Mouse (Mus musculus) midbrain, embryonic 13.5 days (tissue): ENCODE measurements at regions not wholly inside any gene's neighbourhood (a gene's known extent, or its start where the extent isn't known, plus 50 kb on each side); places are given as distances from the start of the nearest gene placed in this dataset.
A peak's percentile ranks its signal among the peaks of the same experiment; 100 is the strongest.

Experiments
- ATAC-seq: fragments of 200-750 bp; cut with Nextera tagmentation; 2 replicates; pipeline ENCODE4 v1.8.0; 2017; ENCODE audit warnings: mild to moderate bottlenecking, moderate TSS enrichment, moderate library complexity
- H3K27ac ChIP-seq: fragments of 300-500 bp; sonication (generic); 2 replicates; pipeline ENCODE4 v1.5.1; 2015; ENCODE audit warnings: inconsistent platforms, mild to moderate bottlenecking, moderate library complexity
- H3K27me3 ChIP-seq: fragments of 300-500 bp; sonication (generic); 2 replicates; pipeline ENCODE4 v1.6.1; 2015; ENCODE audit warnings: mild to moderate bottlenecking, inconsistent platforms
- H3K36me3 ChIP-seq: fragments of 300-500 bp; sonication (generic); 2 replicates; pipeline ENCODE4 v1.6.1; 2015; ENCODE audit warnings: mild to moderate bottlenecking, inconsistent platforms
- H3K4me1 ChIP-seq: fragments of 300-500 bp; sonication (generic); replicated peaks from 2 replicates; pipeline ENCODE4 v1.6.1; 2015; ENCODE audit warnings: inconsistent platforms
- H3K4me2 ChIP-seq: fragments of 300-500 bp; sonication (generic); replicated peaks from 2 replicates; pipeline ENCODE4 v1.6.1; 2015; ENCODE audit warnings: moderate library complexity, mild to moderate bottlenecking, inconsistent platforms
- H3K4me3 ChIP-seq: fragments of 300-500 bp; sonication (generic); replicated peaks from 2 replicates; pipeline ENCODE4 v1.5.1; 2015; ENCODE audit warnings: mild to moderate bottlenecking, inconsistent platforms
- H3K9ac ChIP-seq: fragments of 300-500 bp; sonication (generic); replicated peaks from 2 replicates; pipeline ENCODE4 v1.6.1; 2015; ENCODE audit warnings: mild to moderate bottlenecking, inconsistent platforms
- H3K9me3 ChIP-seq: fragments of 300-500 bp; sonication (generic); 2 replicates; pipeline ENCODE4 v1.6.1; 2016; ENCODE audit warnings: mild to moderate bottlenecking, inconsistent platforms
- WGBS: fragments of 180-500 bp; shearing (Covaris S2); methylation state at CpG from one replicate; pipeline ENCODE4 v1.1.7; 2015; 5-methylcytosine and 5-hydroxymethylcytosine counted together

DNA sequence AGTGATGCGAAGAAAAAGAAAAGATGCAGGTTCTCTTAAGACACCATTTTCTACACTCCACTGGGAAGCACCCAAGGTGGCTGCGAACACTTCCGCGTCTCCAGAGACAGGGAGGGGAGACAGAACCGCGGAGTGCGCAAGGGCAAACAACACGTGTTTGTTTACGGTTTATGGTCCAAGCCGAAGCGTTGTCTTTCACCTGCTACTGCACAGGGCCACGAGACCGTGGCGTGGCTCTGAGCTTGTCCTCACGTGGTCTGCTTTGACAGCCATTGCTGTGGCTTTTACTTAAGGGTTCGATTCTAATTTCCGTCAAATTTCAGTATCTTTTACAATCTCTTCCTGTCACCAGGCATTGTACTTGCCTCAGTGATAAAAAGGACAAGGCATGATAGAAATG is 257.2 kb upstream of the Atp5g3 start:
- Histone ChIP-seq H3K4me3 (no peak overlapping the region), H3K9me3 (no peaks in the 10 kb centered on the region), H3K4me2 (no peak overlapping the region), H3K36me3 (no peaks in the 10 kb centered on the region), H3K27me3 (no peaks in the 10 kb centered on the region), H3K27ac (peak overlapping the region; percentile 49), H3K9ac (no peak overlapping the region), H3K4me1 (peaks cover 14% of the 10 kb centered on the region)
- ATAC-seq = peak; percentile 67
- 84% methylated on average over 17 of the region's 17 CpGs for WGBS

DNA sequence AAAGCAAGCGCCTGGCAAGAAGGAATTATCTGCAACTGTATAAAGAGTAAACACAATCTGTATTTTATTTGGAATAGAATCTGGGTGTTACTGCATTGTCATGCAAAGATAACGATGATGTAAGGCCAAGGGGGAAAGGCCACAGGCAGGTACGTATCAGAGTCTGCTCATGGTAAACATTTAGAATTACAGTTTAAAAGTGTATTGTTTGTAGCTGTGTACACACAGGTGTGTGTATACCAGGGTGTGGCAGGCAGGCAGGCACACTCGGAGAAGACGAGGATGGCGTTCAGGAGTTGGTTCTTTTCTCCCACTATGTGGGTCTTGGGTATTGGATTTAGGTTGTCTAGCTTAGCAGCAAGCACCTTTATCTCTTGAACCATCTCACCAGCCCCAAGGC is 242.9 kb upstream of the Atp5g3 start:
- 80% methylated on average over 6 of the region's 6 CpGs for WGBS
- H3K36me3 ChIP-seq = no peaks in the 10 kb centered on the region
- no peak overlapping the region for H3K4me2 ChIP-seq
- peaks cover 28% of the 10 kb centered on the region for H3K4me1 ChIP-seq
- H3K27ac ChIP-seq = no peak overlapping the region
- H3K9ac ChIP-seq = no peak overlapping the region
- H3K9me3 ChIP-seq = no peaks in the 10 kb centered on the region
- no peak for ATAC-seq
- H3K4me3 ChIP-seq = no peak overlapping the region
- H3K27me3 ChIP-seq = no peaks in the 10 kb centered on the region

DNA sequence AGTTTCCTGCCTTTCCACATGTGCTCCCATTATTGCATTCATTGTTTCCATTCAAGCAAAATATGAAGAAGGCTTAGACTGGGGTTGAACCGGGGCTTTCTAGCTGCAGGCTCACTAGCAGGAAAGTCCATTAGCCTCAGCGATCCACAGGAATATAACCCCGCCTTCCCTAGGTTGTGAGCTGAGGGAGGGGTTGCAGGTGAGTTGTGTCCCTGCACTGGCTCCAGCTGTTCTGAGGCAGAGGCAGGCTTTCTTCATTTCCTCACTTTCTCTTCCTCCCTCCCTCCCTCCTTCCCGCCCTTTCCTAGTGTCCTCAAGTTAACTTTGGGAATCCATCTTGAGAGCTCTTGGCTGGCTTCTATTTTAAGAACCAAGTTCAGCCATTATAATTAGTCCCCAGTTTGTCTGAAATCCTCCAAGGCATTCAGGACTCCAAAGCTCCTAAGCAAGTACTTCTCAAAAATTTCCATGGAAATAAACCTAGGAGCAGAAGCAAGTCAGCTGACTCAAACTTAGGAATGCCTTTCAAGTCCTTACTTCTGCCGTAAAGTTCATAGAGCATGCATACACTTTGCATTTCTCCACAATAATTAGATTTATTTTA is 242.2 kb upstream of the Atp5g3 start:
- H3K9ac ChIP-seq = no peak overlapping the region; the same call in 1 of the 2 replicates
- peaks cover 28% of the 10 kb centered on the region for H3K4me1 ChIP-seq
- no peaks in the 10 kb centered on the region for H3K36me3 ChIP-seq
- peak overlapping the region; percentile 72 for H3K27ac ChIP-seq
- 37% methylated on average over 5 of the region's 5 CpGs for WGBS
- H3K27me3 ChIP-seq = no peaks in the 10 kb centered on the region
- peak overlapping the region; percentile 23; the same call in 1 of the 2 replicates for H3K4me2 ChIP-seq
- peak; percentile 43; the same call in 1 of the 2 replicates for ATAC-seq
- no peaks in the 10 kb centered on the region for H3K9me3 ChIP-seq
- no peak overlapping the region for H3K4me3 ChIP-seq

DNA sequence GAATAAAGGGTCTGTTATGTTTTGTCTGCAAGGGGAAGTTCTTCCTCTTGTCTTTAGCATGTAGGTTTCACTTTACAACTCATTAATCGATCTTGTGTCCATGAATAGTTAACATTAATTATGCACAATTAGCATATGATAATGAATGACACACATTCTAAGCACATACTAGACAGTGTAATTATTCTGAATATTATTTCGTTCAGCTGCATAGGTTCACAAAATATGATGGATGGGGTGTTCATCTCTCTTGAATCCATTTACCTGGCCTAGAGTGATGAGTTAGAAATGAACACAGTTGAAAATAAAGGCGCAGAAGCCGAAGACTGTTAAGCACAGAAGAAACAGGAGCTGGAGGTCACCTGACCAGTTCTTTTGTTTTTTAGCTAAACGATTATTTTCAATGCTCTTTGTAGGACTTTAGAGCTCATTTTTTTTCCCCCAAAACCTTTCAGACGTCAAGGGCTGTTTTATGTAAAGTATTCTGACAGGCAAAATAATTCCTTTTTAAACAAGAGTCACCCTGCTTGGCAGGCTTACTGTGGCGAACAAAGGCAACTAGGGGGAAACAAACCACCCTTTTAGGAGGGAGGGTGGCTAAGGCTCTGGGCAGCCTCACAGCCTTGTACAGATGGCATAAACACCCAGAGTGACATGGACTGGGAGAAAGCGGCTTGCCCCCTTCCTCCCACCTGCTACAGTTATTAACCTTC is 241.6 kb upstream of the Atp5g3 start:
- H3K9ac ChIP-seq = no peak overlapping the region; the same call in 1 of the 2 replicates
- peak; percentile 94 for ATAC-seq
- no peak overlapping the region for H3K4me3 ChIP-seq
- WGBS = 19% methylated on average over 8 of the region's 8 CpGs
- peaks cover 28% of the 10 kb centered on the region for H3K4me1 ChIP-seq
- peak overlapping the region; percentile 23; the same call in 1 of the 2 replicates for H3K4me2 ChIP-seq
- no peaks in the 10 kb centered on the region for H3K36me3 ChIP-seq
- H3K9me3 ChIP-seq = no peaks in the 10 kb centered on the region
- peak overlapping the region; percentile 72 for H3K27ac ChIP-seq
- no peaks in the 10 kb centered on the region for H3K27me3 ChIP-seq

DNA sequence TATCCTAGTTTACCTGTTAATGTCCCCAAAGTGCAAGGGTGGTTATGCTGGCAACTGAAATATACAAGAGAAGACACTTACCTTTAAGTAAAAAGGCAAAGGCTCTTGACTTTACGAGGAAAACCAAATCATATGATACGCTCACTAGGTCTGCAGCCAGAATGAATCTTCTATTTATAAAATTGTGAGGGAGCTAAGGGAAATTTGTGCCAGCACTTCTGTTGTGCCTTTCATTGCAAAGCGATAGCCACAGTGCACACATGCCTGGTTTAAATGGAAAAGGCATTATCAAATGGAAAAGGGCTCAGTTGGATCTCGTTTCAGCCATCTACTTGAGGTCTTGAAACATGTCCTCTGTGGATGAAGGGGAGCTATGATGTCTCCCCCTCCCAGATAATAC is 236.1 kb upstream of the Atp5g3 start:
- Histone ChIP-seq H3K4me3 (no peak overlapping the region), H3K9me3 (no peaks in the 10 kb centered on the region), H3K4me1 (peaks cover 8% of the 10 kb centered on the region), H3K9ac (no peak overlapping the region), H3K36me3 (no peaks in the 10 kb centered on the region), H3K27ac (no peak overlapping the region), H3K27me3 (0 out of 2 replicates have a peak, but pooled peaks cover 4% of the 10 kb centered on the region), H3K4me2 (no peak overlapping the region)
- ATAC-seq = no peak
- 79% methylated on average over 4 of the region's 4 CpGs for WGBS

DNA sequence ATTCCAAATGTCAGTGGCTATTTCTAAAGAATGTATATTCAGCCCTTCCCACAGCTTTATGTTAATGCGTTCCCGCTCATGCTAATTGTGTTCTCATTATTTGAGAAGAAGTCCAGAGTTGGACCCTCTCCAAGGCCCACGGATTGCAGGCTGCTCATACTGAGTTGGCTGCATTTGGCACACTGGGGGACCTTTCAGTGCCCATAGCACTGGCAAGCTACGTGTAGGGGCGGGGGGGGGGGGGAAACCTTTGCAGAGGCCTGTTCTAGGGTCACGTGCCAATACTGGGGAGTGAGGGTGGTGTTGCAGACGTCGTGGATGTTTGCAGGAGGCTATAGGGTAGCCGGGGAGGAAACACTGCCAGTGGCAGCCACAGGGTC is 225.5 kb upstream of the Atp5g3 start:
- Histone ChIP-seq H3K4me3 (no peak overlapping the region), H3K27me3 (peaks cover 16% of the 10 kb centered on the region; the same call in 1 of the 2 replicates), H3K36me3 (no peaks in the 10 kb centered on the region), H3K9ac (no peak overlapping the region), H3K4me2 (peak overlapping the region; percentile 22; the same call in 1 of the 2 replicates), H3K4me1 (peaks cover 49% of the 10 kb centered on the region), H3K9me3 (no peaks in the 10 kb centered on the region), H3K27ac (peak overlapping the region; percentile 62; the same call in 1 of the 2 replicates)
- peak; percentile 78 for ATAC-seq
- WGBS = 8% methylated on average over 9 of the region's 9 CpGs

DNA sequence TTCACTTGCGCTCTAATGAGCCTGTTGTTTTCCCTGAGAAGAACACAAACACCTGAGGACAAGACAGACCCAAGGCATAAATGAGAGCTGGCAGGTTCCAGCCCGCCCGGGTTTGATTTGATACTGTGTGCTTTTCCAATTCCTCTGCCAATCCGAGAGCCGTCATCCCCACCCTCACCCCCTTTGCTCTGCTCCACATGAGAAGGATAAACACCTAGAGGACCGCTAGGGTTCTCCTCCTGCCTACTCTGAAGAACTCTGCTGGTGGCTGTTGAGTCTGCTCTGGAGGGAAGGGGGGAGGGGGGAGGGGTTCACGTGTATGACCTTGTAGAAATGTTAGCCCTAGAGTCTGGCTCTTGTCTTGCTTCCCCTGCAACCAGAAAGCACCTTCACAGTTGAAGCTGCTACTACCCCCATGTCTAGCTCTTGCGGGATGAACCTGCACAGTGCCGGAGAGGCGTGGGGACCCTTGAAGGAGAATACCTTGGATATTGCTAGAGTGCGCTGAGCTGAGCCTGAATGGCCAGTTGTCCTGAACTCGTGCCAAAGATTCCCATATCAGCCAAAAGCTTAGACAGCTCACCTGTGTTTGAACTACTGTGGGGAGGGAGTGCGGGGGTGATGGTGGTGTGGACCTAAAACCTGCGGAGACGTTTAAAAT is 225.0 kb upstream of the Atp5g3 start:
- Histone ChIP-seq H3K27me3 (peaks cover 16% of the 10 kb centered on the region; the same call in 1 of the 2 replicates), H3K27ac (peak overlapping the region; percentile 62), H3K9ac (no peak overlapping the region; the same call in 1 of the 2 replicates), H3K9me3 (no peaks in the 10 kb centered on the region), H3K4me3 (no peak overlapping the region), H3K4me2 (peak overlapping the region; percentile 22; the same call in 1 of the 2 replicates), H3K4me1 (peaks cover 49% of the 10 kb centered on the region), H3K36me3 (no peaks in the 10 kb centered on the region)
- peak; percentile 68 for ATAC-seq
- WGBS = 33% methylated on average over 15 of the region's 15 CpGs

DNA sequence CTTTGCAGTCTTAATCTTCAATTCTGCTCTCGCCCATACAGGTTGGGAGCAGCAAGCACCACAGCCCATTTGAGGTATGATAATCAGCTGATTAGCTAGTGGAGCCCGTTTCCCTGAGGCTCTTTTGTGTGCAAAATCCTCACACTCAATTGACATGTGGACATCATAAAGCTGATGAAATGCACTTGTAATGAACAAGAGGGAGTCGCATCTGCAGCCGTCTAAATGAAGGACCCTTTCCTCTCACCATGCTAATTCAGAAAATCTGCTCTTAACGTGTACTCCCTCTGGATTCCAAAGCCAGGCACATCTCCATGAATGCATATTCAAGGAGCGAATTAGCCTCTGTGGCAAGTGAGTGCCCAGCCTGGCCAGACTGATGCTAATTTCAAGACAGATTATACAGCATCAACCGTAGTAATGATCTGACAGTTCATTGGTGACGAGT is 219.0 kb upstream of the Atp5g3 start:
- Histone ChIP-seq H3K4me1 (peaks cover 55% of the 10 kb centered on the region), H3K27ac (peak overlapping the region; percentile 88), H3K4me2 (peak overlapping the region; percentile 62), H3K9me3 (no peaks in the 10 kb centered on the region), H3K9ac (no peak overlapping the region; the same call in 1 of the 2 replicates), H3K4me3 (peak overlapping the region; percentile 37), H3K27me3 (0 out of 2 replicates have a peak, but pooled peaks cover 17% of the 10 kb centered on the region), H3K36me3 (no peaks in the 10 kb centered on the region)
- ATAC-seq = peak; percentile 82
- WGBS = 3% methylated on average over 8 of the region's 8 CpGs

DNA sequence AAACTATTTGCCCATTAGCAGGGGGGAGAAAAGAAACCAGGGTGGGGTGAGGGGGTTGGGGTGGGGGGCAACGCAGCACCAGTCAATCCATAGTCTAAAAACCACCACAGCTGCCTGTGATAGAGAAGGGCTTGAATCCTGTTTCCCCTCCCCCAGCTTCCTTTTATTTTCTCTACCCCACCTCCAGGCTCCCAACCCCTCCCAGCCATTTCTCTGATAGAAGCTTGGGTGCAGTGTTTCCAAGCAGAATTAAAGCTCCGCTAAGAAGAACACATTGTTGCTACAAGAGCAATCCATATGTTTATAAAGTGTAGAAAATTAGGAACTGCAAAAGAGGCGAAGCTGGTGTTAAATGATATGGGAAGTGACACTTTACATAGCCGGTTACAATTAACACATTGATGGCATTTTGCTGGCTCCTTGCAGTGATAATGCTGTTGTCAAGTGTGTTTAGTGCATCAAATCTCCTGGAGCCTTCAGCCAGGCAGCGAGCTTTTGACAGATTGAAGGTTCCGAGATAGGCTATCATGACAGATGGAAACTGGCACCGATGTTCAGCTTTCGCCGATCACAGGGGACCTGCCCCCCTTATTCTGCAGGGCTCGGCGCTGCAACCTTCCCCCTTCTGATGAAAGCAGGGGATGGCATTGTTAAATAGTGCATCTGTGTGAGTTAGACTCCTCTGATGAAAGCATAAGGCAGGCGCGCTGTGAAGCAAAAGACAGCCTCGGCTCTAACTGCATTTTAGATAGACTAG is 217.8 kb upstream of the Atp5g3 start:
- H3K27ac ChIP-seq = peak overlapping the region; percentile 88
- H3K4me3 ChIP-seq = peak overlapping the region; percentile 37
- peak overlapping the region; percentile 61 for H3K9ac ChIP-seq
- 0 out of 2 replicates have a peak, but pooled peaks cover 17% of the 10 kb centered on the region for H3K27me3 ChIP-seq
- H3K9me3 ChIP-seq = no peaks in the 10 kb centered on the region
- ATAC-seq = peak; percentile 83
- peaks cover 45% of the 10 kb centered on the region for H3K4me1 ChIP-seq
- under 1% methylated on average over 14 of the region's 14 CpGs for WGBS
- H3K36me3 ChIP-seq = no peaks in the 10 kb centered on the region
- peak overlapping the region; percentile 62 for H3K4me2 ChIP-seq

DNA sequence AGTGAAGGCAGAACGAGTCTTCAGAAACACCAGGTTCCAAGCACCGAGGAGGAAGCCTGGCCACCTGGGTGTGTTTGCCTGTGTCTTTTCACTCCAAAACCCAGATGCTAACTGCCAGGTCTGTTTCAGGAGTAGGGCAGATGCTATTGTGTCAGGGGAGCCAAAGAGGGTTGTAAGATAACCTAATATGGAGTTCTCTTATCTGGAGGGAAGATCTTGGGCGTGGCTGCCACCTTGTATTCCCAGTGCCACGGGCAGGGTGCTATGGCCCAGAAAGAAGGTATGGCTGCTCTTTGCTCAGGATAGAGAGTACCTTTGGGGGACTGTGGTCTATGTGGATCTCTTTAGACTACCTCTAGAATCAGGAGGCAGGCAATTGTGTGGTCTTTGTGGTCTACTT is 216.0 kb upstream of the Atp5g3 start:
- 91% methylated on average over 4 of the region's 4 CpGs for WGBS
- peaks cover 55% of the 10 kb centered on the region for H3K4me1 ChIP-seq
- no peak overlapping the region for H3K4me2 ChIP-seq
- no peak overlapping the region for H3K27ac ChIP-seq
- no peak overlapping the region for H3K9ac ChIP-seq
- 0 out of 2 replicates have a peak, but pooled peaks cover 12% of the 10 kb centered on the region for H3K27me3 ChIP-seq
- no peaks in the 10 kb centered on the region for H3K9me3 ChIP-seq
- no peaks in the 10 kb centered on the region for H3K36me3 ChIP-seq
- H3K4me3 ChIP-seq = no peak overlapping the region
- no peak for ATAC-seq

DNA sequence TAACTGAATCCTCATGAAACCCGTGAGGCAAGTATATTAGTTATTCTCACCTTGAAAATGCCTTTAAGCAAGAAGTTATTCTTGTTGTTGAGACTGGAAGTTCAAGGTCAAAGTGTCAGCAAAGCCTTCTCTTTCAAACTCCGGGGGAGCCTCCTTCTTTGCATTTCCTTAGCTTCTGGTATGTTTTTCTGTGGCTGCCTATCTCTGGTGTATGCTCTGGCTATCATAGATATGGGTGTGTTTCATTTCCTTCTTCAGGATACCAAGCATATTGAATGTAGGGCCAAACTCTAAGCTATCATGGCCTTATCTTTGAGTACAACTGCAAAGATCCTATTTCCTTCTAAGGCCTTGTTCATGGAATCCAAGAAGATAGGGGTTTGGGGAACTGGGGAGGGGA is 213.1 kb upstream of the Atp5g3 start:
- no peak for ATAC-seq
- no peak overlapping the region for H3K4me2 ChIP-seq
- H3K27ac ChIP-seq = no peak overlapping the region
- H3K9ac ChIP-seq = no peak overlapping the region
- H3K27me3 ChIP-seq = 0 out of 2 replicates have a peak, but pooled peaks cover 12% of the 10 kb centered on the region
- WGBS = 56% methylated on average over 2 of the region's 2 CpGs
- peaks cover 41% of the 10 kb centered on the region for H3K4me1 ChIP-seq
- H3K9me3 ChIP-seq = no peaks in the 10 kb centered on the region
- no peaks in the 10 kb centered on the region for H3K36me3 ChIP-seq
- no peak overlapping the region for H3K4me3 ChIP-seq
